Mouse (Mus musculus) MEL (cell line): ENCODE measurements around the gene Ikbke. TPM values are rescaled to one million over a fixed set of nuclear protein-coding genes. Genes with fewer than 3 reads are reported as not detected.

Experiments
- DNase-seq: peaks from one replicate; pipeline ENCODE4 v3.0.0; 2011; ENCODE audit warnings: low read depth, low spot score
- H3K27ac ChIP-seq: 2 replicates; pipeline ENCODE4 v1.5.1; 2012; ENCODE audit warnings: low read depth, mild to moderate bottlenecking, control low read depth, low read length, moderate library complexity; ENCODE audit not compliant: control insufficient read depth
- H3K27me3 ChIP-seq, 2 experiments: fragments of 150-350 bp in 1 of 2; sonication (generic) in 1 of 2; 2 replicates each; pipeline ENCODE4 v1.6.1; 2012; ENCODE audit warnings: low read length in 2 of 2, mild to moderate bottlenecking in 2 of 2, improper control_type of control experiment in 1 of 2, moderate library complexity in 1 of 2; ENCODE audit not compliant: insufficient read depth in 2 of 2, control insufficient read depth in 1 of 2
- H3K36me3 ChIP-seq, 2 experiments: 2 replicates each; pipeline ENCODE4 v1.6.1; 2012 to 2014; ENCODE audit warnings: low read length in 2 of 2, improper control_type of control experiment in 1 of 2, inconsistent platforms in 1 of 2, mild to moderate bottlenecking in 1 of 2; ENCODE audit not compliant: insufficient read depth in 2 of 2, control insufficient read depth in 1 of 2
- H3K4me1 ChIP-seq, 2 experiments: fragments of 150-350 bp in 1 of 2; sonication (generic) in 1 of 2; 2 replicates each; pipeline ENCODE4 v1.6.1; 2012; ENCODE audit warnings: low read length in 2 of 2, improper control_type of control experiment in 1 of 2, mild to moderate bottlenecking in 1 of 2; ENCODE audit not compliant: insufficient read depth in 2 of 2, control insufficient read depth in 1 of 2
- H3K4me3 ChIP-seq, 2 experiments: fragments of 150-350 bp in 1 of 2; sonication (generic) in 1 of 2; 2 replicates each; pipeline ENCODE4 v1.5.1; 2012; ENCODE audit warnings: low read depth in 2 of 2, low read length in 2 of 2, mild to moderate bottlenecking in 2 of 2, moderate library complexity in 2 of 2, control low read depth in 1 of 2, improper control_type of control experiment in 1 of 2; ENCODE audit not compliant: control insufficient read depth in 1 of 2, insufficient read depth in 1 of 2
- H3K79me2 ChIP-seq: 2 replicates; pipeline ENCODE4 v1.6.1; 2012; ENCODE audit warnings: mild to moderate bottlenecking, low read length, moderate library complexity; ENCODE audit not compliant: control insufficient read depth, poor library complexity, insufficient read depth
- H3K9ac ChIP-seq: 2 replicates; pipeline ENCODE4 v1.6.1; 2012; ENCODE audit warnings: low read depth, mild to moderate bottlenecking, control low read depth, low read length, moderate library complexity; ENCODE audit not compliant: control insufficient read depth, poor library complexity, severe bottlenecking
- H3K9me3 ChIP-seq: fragments of 150-350 bp; sonication (generic); replicated peaks from 2 replicates; pipeline ENCODE4 v1.6.1; 2012; ENCODE audit warnings: mild to moderate bottlenecking, low read length, improper control_type of control experiment, moderate library complexity; ENCODE audit not compliant: insufficient read depth
- CHD1 ChIP-seq: IDR thresholded peaks from 2 replicates; pipeline ENCODE4 v1.6.1; 2012; ENCODE audit warnings: low read depth, mild to moderate bottlenecking, inconsistent platforms, low read length, improper control_type of control experiment
- CHD2 ChIP-seq: IDR thresholded peaks from 2 replicates; pipeline ENCODE4 v1.6.1; 2011; ENCODE audit warnings: low read length, improper control_type of control experiment
- EP300 ChIP-seq, 2 experiments: IDR thresholded peaks; 2 replicates each; pipeline ENCODE4 v1.6.1; 2011; ENCODE audit warnings: improper control_type of control experiment in 2 of 2, low read length in 2 of 2, low read depth in 1 of 2, mild to moderate bottlenecking in 1 of 2
- JUND ChIP-seq: IDR thresholded peaks from 2 replicates; pipeline ENCODE4 v1.6.1; 2011; ENCODE audit warnings: low read depth, mild to moderate bottlenecking, improper control_type of control experiment, low read length
- KAT2A ChIP-seq: conservative IDR thresholded peaks from 2 replicates; pipeline ENCODE4 v1.6.1; 2012; ENCODE audit warnings: low read depth, low read length, improper control_type of control experiment, inconsistent platforms
- MAX ChIP-seq: IDR thresholded peaks from 2 replicates; pipeline ENCODE4 v1.6.1; 2011; ENCODE audit warnings: low read length, improper control_type of control experiment
- MAZ ChIP-seq: IDR thresholded peaks from 2 replicates; pipeline ENCODE4 v1.6.1; 2012; ENCODE audit warnings: low read depth, mild to moderate bottlenecking, inconsistent platforms, low read length, improper control_type of control experiment
- MXI1 ChIP-seq: IDR thresholded peaks from 2 replicates; pipeline ENCODE4 v1.6.1; 2011; ENCODE audit warnings: mild to moderate bottlenecking, low read depth, low read length, improper control_type of control experiment
- MYB ChIP-seq: IDR thresholded peaks from 2 replicates; pipeline ENCODE4 v1.6.1; 2011; ENCODE audit warnings: mild to moderate bottlenecking, low read depth, low read length, improper control_type of control experiment
- MYC ChIP-seq: IDR thresholded peaks from 2 replicates; pipeline ENCODE4 v1.6.1; 2011; ENCODE audit warnings: low read depth, mild to moderate bottlenecking, low read length, improper control_type of control experiment, moderate library complexity
- NELFE ChIP-seq: IDR thresholded peaks from 2 replicates; pipeline ENCODE4 v1.6.1; 2011; ENCODE audit warnings: low read depth, low read length, improper control_type of control experiment
- NRF1 ChIP-seq: IDR thresholded peaks from 2 replicates; pipeline ENCODE4 v1.6.1; 2014; ENCODE audit warnings: low read depth, mild to moderate bottlenecking, inconsistent platforms, low read length, improper control_type of control experiment, moderate library complexity; ENCODE audit not compliant: poor library complexity, insufficient read depth, severe bottlenecking
- POLR2A ChIP-seq, 2 experiments: IDR thresholded peaks; 2 replicates each; pipeline ENCODE4 v1.6.1; 2011 to 2012; ENCODE audit warnings: low read length in 2 of 2, mild to moderate bottlenecking in 2 of 2, control low read depth in 1 of 2, improper control_type of control experiment in 1 of 2, low read depth in 1 of 2, moderate library complexity in 1 of 2; ENCODE audit not compliant: control insufficient read depth in 1 of 2, insufficient read depth in 1 of 2, poor library complexity in 1 of 2
- POLR2AphosphoS2 ChIP-seq: IDR thresholded peaks from 2 replicates; pipeline ENCODE4 v1.6.1; 2011; ENCODE audit warnings: low read length, improper control_type of control experiment
- RAD21 ChIP-seq: IDR thresholded peaks from 2 replicates; pipeline ENCODE4 v1.6.1; 2011; ENCODE audit warnings: mild to moderate bottlenecking, low read depth, low read length, improper control_type of control experiment
- SMC3 ChIP-seq: IDR thresholded peaks from 2 replicates; pipeline ENCODE4 v1.6.1; 2011; ENCODE audit warnings: low read depth, low read length, improper control_type of control experiment
- TAL1 ChIP-seq: IDR thresholded peaks from 2 replicates; pipeline ENCODE4 v1.6.1; 2012; ENCODE audit warnings: mild to moderate bottlenecking, inconsistent platforms, low read length, moderate library complexity, mixed read lengths
- TBP ChIP-seq: IDR thresholded peaks from 2 replicates; pipeline ENCODE4 v1.8.0; 2011; ENCODE audit warnings: low read depth, low read length, improper control_type of control experiment
- TCF12 ChIP-seq: IDR thresholded peaks from 2 replicates; pipeline ENCODE4 v1.6.1; 2014; ENCODE audit warnings: low read depth, mild to moderate bottlenecking, inconsistent platforms, low read length, improper control_type of control experiment, moderate library complexity
- UBTF ChIP-seq: IDR thresholded peaks from 2 replicates; pipeline ENCODE4 v1.6.1; 2012; ENCODE audit warnings: low read depth, mild to moderate bottlenecking, inconsistent platforms, low read length, improper control_type of control experiment, moderate library complexity, borderline replicate concordance; ENCODE audit not compliant: insufficient read depth
- USF1 ChIP-seq: IDR thresholded peaks from 2 replicates; pipeline ENCODE4 v1.6.1; 2014; ENCODE audit warnings: low read depth, mild to moderate bottlenecking, inconsistent platforms, low read length, improper control_type of control experiment, moderate library complexity
- USF2 ChIP-seq, 2 experiments: IDR thresholded peaks; 2 replicates each; pipeline ENCODE4 v1.6.1; 2011 to 2012; ENCODE audit warnings: improper control_type of control experiment in 2 of 2, low read length in 2 of 2, borderline replicate concordance in 1 of 2, inconsistent platforms in 1 of 2, low read depth in 1 of 2, mild to moderate bottlenecking in 1 of 2; ENCODE audit not compliant: insufficient read depth in 1 of 2
- ZKSCAN1 ChIP-seq: IDR thresholded peaks from 2 replicates; pipeline ENCODE4 v1.6.1; 2012; ENCODE audit warnings: low read depth, mild to moderate bottlenecking, inconsistent platforms, low read length, improper control_type of control experiment, moderate library complexity
- ZMIZ1 ChIP-seq: IDR thresholded peaks from 2 replicates; pipeline ENCODE4 v1.6.1; 2012; ENCODE audit warnings: low read depth, mild to moderate bottlenecking, inconsistent platforms, low read length, improper control_type of control experiment, moderate library complexity
- polyA plus RNA-seq, 2 experiments: library from polyadenylated mRNA; stranded (reverse) in 1 of 2; unstranded in 1 of 2; fragments of >175 nt in 1 of 2; fragments of >200 nt in 1 of 2; gene quantifications; 2 replicates each; pipeline versions ENCODE4 v1.2.1 to v1.2.4; 2012; ENCODE audit warnings: low replicate concordance in 2 of 2, low read depth in 1 of 2; ENCODE audit not compliant: insufficient read length in 2 of 2, insufficient read depth in 1 of 2, missing spikeins in 1 of 2
- total RNA-seq: library from RNA; depleted of rRNA; stranded (reverse); fragments of 300-350 nt; gene quantifications from 2 replicates; pipeline ENCODE4 v1.2.3, GENCODE M21; 2012

The Ikbke gene
- total and polyA plus RNA-seq, 3 experiments = 4.0 to 7.2 TPM; not detected in 1

GRCm38 (mm10) chr1:131236077-131236476 is 43.3 kb downstream of the Ikbke start:
- DNase-seq = no peak
- Histone ChIP-seq H3K4me3 (no peak overlapping the region), H3K36me3 (no peaks in the 10 kb centered on the region), H3K4me1 (no peaks in the 10 kb centered on the region)
- TF ChIP-seq POLR2AphosphoS2 = no peak
- no peak for TF ChIP-seq KAT2A
- TF ChIP-seq MAZ = no peak
- TF ChIP-seq JUND = no peak
- no peak for TF ChIP-seq CHD1
- TF ChIP-seq MYB = no peak
- TF ChIP-seq TBP = no peak
- TF ChIP-seq EP300 (IDR thresholded peaks at IDR 0.05; ENCODE audit: low read depth in 1 of 2, low read length in 2 of 2) = no peak
- TF ChIP-seq, all 39 proteins: peak for 0
- Histone ChIP-seq H3K79me2 (no peaks in the 10 kb centered on the region), H3K9ac (no peak overlapping the region), H3K27me3 (peaks cover 19 to 40% of the 10 kb centered on the region in 2 experiments), H3K27ac (no peak overlapping the region), H3K9me3 (no peaks in the 10 kb centered on the region)

- Histone ChIP-seq H3K27me3 (peaks cover 13 to 29% of the 10 kb centered on the region in 2 experiments), H3K79me2 (no peaks in the 10 kb centered on the region)
These were observed 45.9 kb downstream of the Ikbke start for GRCm38 (mm10) chr1:131233527-131233926.

GRCm38 (mm10) chr1:131228659-131229058 is 50.7 kb downstream of the Ikbke start:
- Histone ChIP-seq H3K4me3 (no peak overlapping the region), H3K36me3 (no peaks in the 10 kb centered on the region)
- no peak for TF ChIP-seq RAD21
- no peak for TF ChIP-seq KAT2A
- TF ChIP-seq MYB = no peak
- no peak for TF ChIP-seq TCF12
- no peak for TF ChIP-seq ZKSCAN1
- no peak for TF ChIP-seq POLR2A (IDR thresholded peaks at IDR 0.05; ENCODE audit: control insufficient read depth in 1 of 2, insufficient read depth in 1 of 2, low read depth in 1 of 2, low read length in 2 of 2, poor library complexity in 1 of 2)
- no peak for TF ChIP-seq JUND
- no peak for TF ChIP-seq CHD2
- TF ChIP-seq, all 39 proteins: peak for 0
- Histone ChIP-seq H3K4me1 (no peaks in the 10 kb centered on the region), H3K79me2 (no peaks in the 10 kb centered on the region), H3K27ac (no peak overlapping the region), H3K9ac (no peak overlapping the region), H3K9me3 (no peaks in the 10 kb centered on the region), H3K27me3 (peaks cover 13 to 17% of the 10 kb centered on the region in 2 experiments)
- no peak for DNase-seq

More at GRCm38 (mm10) chr1:131233527-131233926, 45.9 kb downstream of the Ikbke start:
- Histone ChIP-seq H3K36me3 (no peaks in the 10 kb centered on the region), H3K4me1 (no peaks in the 10 kb centered on the region), H3K9ac (no peak overlapping the region), H3K4me3 (no peak overlapping the region), H3K9me3 (no peaks in the 10 kb centered on the region), H3K27ac (no peak overlapping the region)
- DNase-seq = no peak
- TF ChIP-seq USF1 = no peak
- no peak for TF ChIP-seq JUND
- no peak for TF ChIP-seq MAX
- no peak for TF ChIP-seq MXI1
- TF ChIP-seq NRF1 = no peak
- TF ChIP-seq ZKSCAN1 = no peak
- TF ChIP-seq MAZ = no peak
- no peak for TF ChIP-seq MYC
- TF ChIP-seq TAL1 = no peak
- no peak for TF ChIP-seq SMC3
- no peak for TF ChIP-seq UBTF
- no peak for TF ChIP-seq USF2 (IDR thresholded peaks at IDR 0.05; ENCODE audit: borderline replicate concordance in 1 of 2, insufficient read depth in 1 of 2, low read depth in 1 of 2, low read length in 2 of 2)
- TF ChIP-seq ZMIZ1 = no peak
- TF ChIP-seq POLR2AphosphoS2 = no peak
- TF ChIP-seq NELFE = no peak
